Mouse (Mus musculus) intestine, postnatal 0 days (tissue): ENCODE results near the gene Pcca. TPM values are rescaled to one million over a fixed set of nuclear protein-coding genes. Genes with fewer than 3 reads are reported as not detected.

ENCODE experiments used
- ATAC-seq: fragments of 200-750 bp; cut with Nextera tagmentation; 2 replicates; pipeline ENCODE4 v1.8.0; 2017; ENCODE audit warnings: mild to moderate bottlenecking, moderate TSS enrichment, moderate library complexity
- H3K27ac ChIP-seq: fragments of 300-500 bp; sonication (generic); 2 replicates; pipeline ENCODE4 v1.5.1; 2014; ENCODE audit warnings: mild to moderate bottlenecking, low read depth, low read length, moderate library complexity
- H3K27me3 ChIP-seq: fragments of 300-500 bp; sonication (generic); replicated peaks from 2 replicates; pipeline ENCODE4 v1.6.1; 2014; ENCODE audit warnings: low read length, mixed read lengths; ENCODE audit not compliant: control insufficient read depth, insufficient read depth
- H3K36me3 ChIP-seq: fragments of 300-500 bp; sonication (generic); 2 replicates; pipeline ENCODE4 v1.6.1; 2014; ENCODE audit warnings: mild to moderate bottlenecking, moderate library complexity; ENCODE audit not compliant: control insufficient read depth, insufficient read depth
- H3K4me1 ChIP-seq: fragments of 300-500 bp; sonication (generic); replicated peaks from 2 replicates; pipeline ENCODE4 v1.6.1; 2014; ENCODE audit warnings: antibody characterized with exemption, low read length, mixed read lengths; ENCODE audit not compliant: control insufficient read depth, insufficient read depth
- H3K4me2 ChIP-seq: fragments of 300-500 bp; sonication (generic); replicated peaks from 2 replicates; pipeline ENCODE4 v1.6.1; 2014; ENCODE audit warnings: low read depth, mild to moderate bottlenecking, moderate library complexity
- H3K4me3 ChIP-seq: fragments of 300-500 bp; sonication (generic); 2 replicates; pipeline ENCODE4 v1.5.1; 2014; ENCODE audit warnings: low read depth, low read length
- H3K9ac ChIP-seq: fragments of 300-500 bp; sonication (generic); 2 replicates; pipeline ENCODE4 v1.6.1; 2014; ENCODE audit warnings: mild to moderate bottlenecking, low read depth, low read length
- H3K9me3 ChIP-seq: fragments of 300-500 bp; sonication (generic); 2 replicates; pipeline ENCODE4 v1.6.1; 2016; ENCODE audit warnings: mixed run types; ENCODE audit not compliant: control insufficient read depth
- CTCF ChIP-seq: sonication (generic); IDR thresholded peaks from 2 replicates; pipeline ENCODE4 v1.5.1; 2016; ENCODE audit warnings: low read depth, mild to moderate bottlenecking, control low read depth, antibody characterized with exemption, moderate library complexity
- WGBS: fragments of 180-500 bp; shearing (Covaris S2); extraction: QIAGEN DNeasy Blood & Tissue Kit; methylation state at CpG from one replicate; pipeline ENCODE4 v1.1.7; 2014; 5-methylcytosine and 5-hydroxymethylcytosine counted together
- polyA plus RNA-seq: library from polyadenylated mRNA; unstranded; fragments of >200 nt; fragmentation: Nextera tagmentation; extraction: Ambion mirVana; gene quantifications from 2 replicates; pipeline ENCODE4 v1.2.1, GENCODE M21; 2015

The Pcca gene
- polyA plus RNA-seq, 1 experiment from 2014 or later: 5.9 TPM

DNA sequence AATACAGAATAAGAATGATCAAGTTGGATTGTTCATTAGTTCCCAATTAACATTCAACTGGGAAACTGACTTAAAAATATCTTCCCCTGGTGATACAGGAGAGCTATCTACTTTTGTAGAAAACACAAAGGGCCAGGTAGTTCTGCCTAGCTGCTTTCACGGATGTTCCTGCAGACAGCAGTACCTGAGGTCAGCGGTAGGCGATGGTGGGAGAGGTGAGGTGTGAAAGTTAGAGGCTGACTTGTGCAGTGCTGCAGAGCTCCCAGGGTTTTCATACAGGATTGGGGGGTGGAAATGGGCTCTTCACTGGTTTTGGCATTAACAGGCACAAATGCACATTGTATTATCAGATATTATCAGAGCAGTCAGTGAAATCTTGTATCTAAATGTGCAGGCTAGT, 343.7 kb downstream of the Pcca start:
- ATAC-seq: no peak
- no peaks in the 10 kb centered on the region for H3K27me3 ChIP-seq
- 85% methylated on average over 3 of the region's 3 CpGs for WGBS
- TF ChIP-seq CTCF: no peak
- H3K9me3 ChIP-seq: no peaks in the 10 kb centered on the region
- no peak overlapping the region for H3K4me2 ChIP-seq
- no peak overlapping the region for H3K9ac ChIP-seq
- H3K27ac ChIP-seq: no peak overlapping the region
- H3K36me3 ChIP-seq: no peaks in the 10 kb centered on the region
- no peaks in the 10 kb centered on the region for H3K4me1 ChIP-seq
- H3K4me3 ChIP-seq: no peak overlapping the region

DNA sequence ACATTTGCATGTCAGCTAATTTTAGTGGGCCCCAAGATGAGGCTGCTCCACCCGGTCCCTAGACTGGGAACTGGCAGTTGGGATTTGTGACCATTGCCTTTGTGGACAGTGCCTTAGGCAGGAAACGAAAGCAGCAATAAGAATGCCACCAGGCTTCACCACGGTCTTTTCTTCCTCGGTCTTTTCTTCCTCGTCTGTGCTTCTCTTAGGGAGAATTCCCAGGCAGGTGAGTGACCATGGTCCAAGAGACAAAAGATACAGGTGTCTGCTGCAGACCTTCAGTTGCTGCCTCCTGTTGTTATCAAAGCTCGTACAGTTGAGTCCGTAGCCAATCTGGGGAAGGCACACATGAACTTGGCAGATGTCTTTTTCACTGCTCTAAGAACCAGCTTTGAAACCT, 346.2 kb downstream of the Pcca start:
- H3K4me3 ChIP-seq: no peak overlapping the region
- H3K4me2 ChIP-seq: peak overlapping the region; percentile 50
- no peak overlapping the region for H3K9ac ChIP-seq
- H3K36me3 ChIP-seq: peaks cover 1% of the 10 kb centered on the region; the same call in 1 of the 2 replicates
- WGBS: 38% methylated on average over 7 of the region's 7 CpGs
- H3K4me1 ChIP-seq: no peaks in the 10 kb centered on the region
- no peaks in the 10 kb centered on the region for H3K27me3 ChIP-seq
- ATAC-seq: peak; percentile 45
- no peak for TF ChIP-seq CTCF
- H3K27ac ChIP-seq: no peak overlapping the region
- H3K9me3 ChIP-seq: no peaks in the 10 kb centered on the region

DNA sequence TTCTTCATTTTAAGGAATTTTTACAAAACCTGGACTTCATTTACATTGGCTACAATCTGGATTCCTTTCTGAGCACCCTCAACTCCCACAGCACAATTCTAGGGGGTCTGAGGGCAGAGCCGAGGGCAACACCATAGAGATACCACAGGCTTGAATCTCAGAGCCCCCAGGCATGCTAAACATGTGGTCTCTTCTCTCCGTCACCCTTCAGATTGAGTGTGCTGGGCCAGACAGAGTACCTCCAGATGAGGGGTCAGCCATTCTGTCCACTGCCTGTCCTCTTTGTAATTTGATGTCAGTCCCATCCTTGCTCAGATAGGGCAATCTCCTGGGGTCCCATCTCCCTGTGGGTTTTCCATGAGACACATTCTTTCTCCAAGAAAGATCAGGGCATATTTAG, 347.6 kb downstream of the Pcca start:
- H3K27ac ChIP-seq: no peak overlapping the region

DNA sequence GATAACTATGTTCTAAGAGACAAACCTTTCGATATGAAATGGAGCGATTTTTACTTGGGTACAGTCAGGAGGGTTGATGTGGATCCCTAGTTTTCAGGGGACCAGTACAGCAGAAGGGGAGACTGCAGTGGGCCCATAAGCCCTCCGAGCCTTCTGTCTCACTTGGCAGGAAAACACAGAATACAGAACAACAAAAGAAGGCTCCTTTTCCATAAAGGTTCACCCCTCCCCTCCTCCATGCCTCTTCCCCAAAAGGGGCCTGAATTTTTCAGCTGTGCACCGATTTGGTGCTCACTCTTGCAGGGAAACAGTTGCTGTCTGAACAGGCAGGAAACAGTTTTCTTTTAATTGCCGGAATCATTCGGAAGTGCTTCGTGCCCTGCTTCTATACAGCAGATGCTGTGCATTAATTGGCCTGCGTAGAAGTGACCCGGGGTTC, 348.1 kb downstream of the Pcca start:
- WGBS: 80% methylated on average over 9 of the region's 9 CpGs
- no peak for ATAC-seq
- H3K4me1 ChIP-seq: no peaks in the 10 kb centered on the region
- H3K36me3 ChIP-seq: peaks cover 16% of the 10 kb centered on the region; the same call in 1 of the 2 replicates
- no peak for TF ChIP-seq CTCF
- no peak overlapping the region for H3K4me2 ChIP-seq
- no peaks in the 10 kb centered on the region for H3K9me3 ChIP-seq
- no peak overlapping the region for H3K9ac ChIP-seq
- no peak overlapping the region for H3K4me3 ChIP-seq
- H3K27me3 ChIP-seq: no peaks in the 10 kb centered on the region
- H3K27ac ChIP-seq: no peak overlapping the region

More for the DNA sequence above, 347.6 kb downstream of the Pcca start:
- Histone ChIP-seq H3K9me3 (no peaks in the 10 kb centered on the region), H3K4me1 (no peaks in the 10 kb centered on the region), H3K4me2 (no peak overlapping the region), H3K36me3 (peaks cover 15% of the 10 kb centered on the region; the same call in 1 of the 2 replicates), H3K27me3 (no peaks in the 10 kb centered on the region), H3K4me3 (no peak overlapping the region), H3K9ac (no peak overlapping the region)
- ATAC-seq: no peak
- no peak for TF ChIP-seq CTCF
- 90% methylated on average over 2 of the region's 2 CpGs for WGBS

DNA sequence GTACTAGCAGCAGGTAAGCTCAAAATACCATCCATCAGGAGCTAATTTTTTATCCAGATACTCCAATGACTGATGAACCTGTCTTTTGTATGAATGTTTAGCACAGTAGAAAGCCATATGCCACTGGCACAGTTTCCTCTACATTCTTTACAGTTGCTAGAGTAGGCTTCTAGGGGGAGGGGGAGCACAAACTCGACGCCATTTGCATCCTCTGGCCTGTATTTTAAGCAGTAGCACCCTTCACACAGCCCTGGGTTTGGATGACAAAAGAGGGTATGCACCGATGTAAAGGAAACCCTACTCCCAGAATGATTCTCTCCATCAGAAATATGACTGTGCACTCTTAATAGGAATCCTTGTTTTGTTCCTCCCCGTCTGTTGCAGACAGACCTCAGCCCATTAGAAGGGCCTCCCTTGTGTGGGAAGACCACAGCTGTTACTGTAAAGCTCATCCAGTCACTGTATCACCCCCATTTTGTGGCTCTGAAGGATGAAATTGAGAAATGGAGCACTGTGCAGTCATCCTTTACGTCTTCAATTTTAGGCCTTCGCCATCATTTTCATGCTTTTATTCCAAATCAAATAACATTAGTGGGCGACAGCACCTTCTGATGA, 348.8 kb downstream of the Pcca start:
- no peak for TF ChIP-seq CTCF

DNA sequence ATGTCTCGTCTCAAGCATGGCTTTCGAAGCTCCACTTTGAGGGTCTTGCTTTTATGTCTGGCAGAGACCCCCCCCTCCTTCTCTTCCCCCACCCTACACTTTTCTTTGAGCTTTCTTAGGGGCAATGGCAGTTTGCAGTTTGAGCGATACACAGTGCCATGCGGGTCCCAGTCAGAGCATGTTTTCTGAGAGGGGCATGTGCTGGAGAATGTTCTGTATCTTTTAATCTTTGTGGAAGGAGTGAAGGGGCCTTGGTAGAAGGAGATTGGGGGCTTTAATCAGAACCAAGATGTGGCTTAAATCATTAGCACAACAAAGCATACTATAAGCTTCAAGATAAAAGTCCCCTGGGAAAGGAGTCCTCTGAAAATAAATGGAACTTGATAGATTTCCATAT, 349.3 kb downstream of the Pcca start:
- H3K4me2 ChIP-seq: no peak overlapping the region
- no peaks in the 10 kb centered on the region for H3K27me3 ChIP-seq
- no peaks in the 10 kb centered on the region for H3K4me1 ChIP-seq
- no peak overlapping the region for H3K4me3 ChIP-seq
- TF ChIP-seq CTCF: no peak
- 89% methylated on average over 4 of the region's 4 CpGs for WGBS
- no peak overlapping the region for H3K9ac ChIP-seq
- peaks cover 19% of the 10 kb centered on the region; the same call in 1 of the 2 replicates for H3K36me3 ChIP-seq
- no peaks in the 10 kb centered on the region for H3K9me3 ChIP-seq
- ATAC-seq: no peak
- H3K27ac ChIP-seq: no peak overlapping the region

More for the DNA sequence above, 348.8 kb downstream of the Pcca start:
- Histone ChIP-seq H3K27ac (no peak overlapping the region), H3K4me1 (no peaks in the 10 kb centered on the region), H3K9ac (no peak overlapping the region), H3K36me3 (peaks cover 16% of the 10 kb centered on the region; the same call in 1 of the 2 replicates), H3K4me3 (no peak overlapping the region), H3K27me3 (no peaks in the 10 kb centered on the region), H3K4me2 (no peak overlapping the region), H3K9me3 (no peaks in the 10 kb centered on the region)
- 85% methylated on average over 7 of the region's 7 CpGs for WGBS
- ATAC-seq: no peak
